Mouse (Mus musculus) spleen, adult 2 months (tissue): ENCODE measurements around the gene Prph.

Experiments
- CTCF ChIP-seq: fragments of 200-500 bp; IDR thresholded peaks from 2 replicates; pipeline ENCODE4 v1.5.1; 2011; ENCODE audit warnings: mild to moderate bottlenecking, inconsistent platforms; ENCODE audit not compliant: insufficient read depth, insufficient read length, insufficient replicate concordance; ENCODE audit errors: extremely low read depth
- POLR2A ChIP-seq: fragments of 200-500 bp; IDR thresholded peaks from 2 replicates; pipeline ENCODE4 v1.6.1; 2011; ENCODE audit warnings: low read depth, low read length, inconsistent platforms

- TF ChIP-seq CTCF (no peak), POLR2A (peak; percentile 91)
Measured at GRCm38 (mm10) chr15:99029619-99030584, 25.1 kb upstream of the Prph start, which contains the start of gene Tuba1c.
